Mouse (Mus musculus): ENCODE measurements around the gene Trpm2.

DNA sequence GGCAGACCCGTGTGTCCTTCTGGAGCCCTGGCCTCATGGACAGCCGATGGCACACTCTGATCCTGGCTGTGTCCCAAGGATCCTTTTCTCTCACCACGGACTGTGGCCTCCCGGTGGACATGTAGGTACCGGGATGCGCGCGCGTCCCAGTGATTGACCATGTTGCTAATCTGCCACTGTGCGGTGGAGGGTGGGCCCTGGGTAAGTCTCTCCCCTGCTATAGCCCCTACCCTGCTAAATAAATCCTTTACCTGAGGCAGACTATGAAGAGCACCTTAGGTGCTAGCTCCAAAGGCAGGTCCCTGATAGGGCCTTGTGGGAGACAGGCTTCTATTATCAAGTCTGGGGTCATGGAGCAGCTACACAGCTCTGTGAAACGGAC is 105.6 kb downstream of the Trpm2 start:
- TF ChIP-seq POLR2A (IDR thresholded peaks at IDR 0.05; ENCODE audit: insufficient read length, low read depth) = no peak
- TF ChIP-seq POLR2AphosphoS2 (IDR thresholded peaks at IDR 0.05; ENCODE audit: insufficient read length, low read depth) = no peak
- TF ChIP-seq MYOD1 (IDR thresholded peaks at IDR 0.05; ENCODE audit: control insufficient read depth in 1 of 3, insufficient read length in 2 of 3, low read depth in 2 of 3) = no peak
- TF ChIP-seq USF1 (IDR thresholded peaks at IDR 0.05; ENCODE audit: low read depth) = no peak
- TF ChIP-seq TCF12 (IDR thresholded peaks at IDR 0.05; ENCODE audit: insufficient read depth, poor library complexity, severe bottlenecking) = no peak

All from myocyte (in vitro differentiated cells).